Mouse (Mus musculus): Measurements from ENCODE around the gene Rgl2. TPM values are rescaled to one million over a fixed set of nuclear protein-coding genes. Genes with fewer than 3 reads are reported as not detected.
"Not testable (repeated sequence)": the region's sequence is repeated elsewhere in the genome, so short reads cannot be mapped to it uniquely, and the experiment has no call there.

Rgl2 gene
- polyA plus RNA-seq, 1 experiment from 2014 or later = 64.4 TPM

- WGBS = 69% methylated on average over 4 of the region's 4 CpGs
- H3K4me1 ChIP-seq; H3K27ac ChIP-seq (replicated peaks): not testable (repeated sequence)
These were observed 31.1 kb upstream of the Rgl2 start for GRCm38 (mm10) chr17:33898193-33898592.

GRCm38 (mm10) chr17:33899642-33900041 is 29.7 kb upstream of the Rgl2 start:
- Histone ChIP-seq H3K4me1 (no peaks in the 10 kb centered on the region), H3K9me3 (replicated peaks) (no peaks in the 10 kb centered on the region), H3K36me3 (no peaks in the 10 kb centered on the region), H3K4me3 (replicated peaks) (no peak overlapping the region), H3K27ac (replicated peaks) (no peak overlapping the region), H3K9ac (no peak overlapping the region), H3K4me2 (replicated peaks) (no peak overlapping the region), H3K27me3 (no peaks in the 10 kb centered on the region)
- 68% methylated on average over 4 of the region's 4 CpGs for WGBS
- no peak for ATAC-seq (ENCODE audit: insufficient number of reproducible peaks, low FRiP score, low TSS enrichment, low read depth)

More at GRCm38 (mm10) chr17:33898193-33898592, 31.1 kb upstream of the Rgl2 start:
- not testable (repeated sequence) for H3K4me2 ChIP-seq (replicated peaks); H3K9me3 ChIP-seq (replicated peaks); H3K36me3 ChIP-seq; H3K9ac ChIP-seq; H3K27me3 ChIP-seq; ATAC-seq (ENCODE audit: insufficient number of reproducible peaks, low FRiP score, low TSS enrichment, low read depth); H3K4me3 ChIP-seq (replicated peaks)

GRCm38 (mm10) chr17:33900281-33900988 is 28.9 kb upstream of the Rgl2 start:
- ATAC-seq (ENCODE audit: insufficient number of reproducible peaks, low FRiP score, low TSS enrichment, low read depth) = no peak
- Histone ChIP-seq H3K4me1 (no peaks in the 10 kb centered on the region), H3K27ac (replicated peaks) (no peak overlapping the region), H3K36me3 (no peaks in the 10 kb centered on the region), H3K4me3 (replicated peaks) (no peak overlapping the region), H3K4me2 (replicated peaks) (no peak overlapping the region), H3K27me3 (no peaks in the 10 kb centered on the region), H3K9ac (no peak overlapping the region), H3K9me3 (replicated peaks) (no peaks in the 10 kb centered on the region)
- WGBS = 66% methylated on average over 7 of the region's 7 CpGs

- no peaks in the 10 kb centered on the region for H3K36me3 ChIP-seq
- H3K27ac ChIP-seq (replicated peaks) = no peak overlapping the region
- WGBS = 77% methylated on average over 4 of the region's 4 CpGs
- H3K4me1 ChIP-seq = no peaks in the 10 kb centered on the region
- no peak overlapping the region for H3K4me2 ChIP-seq (replicated peaks)
- ATAC-seq (ENCODE audit: insufficient number of reproducible peaks, low FRiP score, low TSS enrichment, low read depth) = no peak
- no peak overlapping the region for H3K4me3 ChIP-seq (replicated peaks)
- no peak overlapping the region for H3K9ac ChIP-seq
- H3K9me3 ChIP-seq (replicated peaks) = no peaks in the 10 kb centered on the region
- no peaks in the 10 kb centered on the region for H3K27me3 ChIP-seq
These were observed 28.4 kb upstream of the Rgl2 start for GRCm38 (mm10) chr17:33900989-33901314.

- H3K27me3 ChIP-seq = no peaks in the 10 kb centered on the region
- H3K9me3 ChIP-seq (replicated peaks) = no peaks in the 10 kb centered on the region
- H3K4me3 ChIP-seq (replicated peaks) = no peak overlapping the region
- WGBS = 62% methylated on average over 4 of the region's 4 CpGs
- ATAC-seq (ENCODE audit: insufficient number of reproducible peaks, low FRiP score, low TSS enrichment, low read depth) = no peak
- H3K4me1 ChIP-seq = no peaks in the 10 kb centered on the region
- H3K27ac ChIP-seq (replicated peaks) = no peak overlapping the region
- no peak overlapping the region for H3K4me2 ChIP-seq (replicated peaks)
- H3K36me3 ChIP-seq = no peaks in the 10 kb centered on the region
- no peak overlapping the region for H3K9ac ChIP-seq
These were observed 27.7 kb upstream of the Rgl2 start for GRCm38 (mm10) chr17:33901653-33902052.

- no peak overlapping the region for H3K27ac ChIP-seq (replicated peaks)
- no peaks in the 10 kb centered on the region for H3K36me3 ChIP-seq
- H3K9me3 ChIP-seq (replicated peaks) = no peaks in the 10 kb centered on the region
- no peak overlapping the region for H3K4me3 ChIP-seq (replicated peaks)
- no peak overlapping the region for H3K4me2 ChIP-seq (replicated peaks)
- no peak for ATAC-seq (ENCODE audit: insufficient number of reproducible peaks, low FRiP score, low TSS enrichment, low read depth)
- H3K9ac ChIP-seq = no peak overlapping the region
- H3K27me3 ChIP-seq = no peaks in the 10 kb centered on the region
- H3K4me1 ChIP-seq = no peaks in the 10 kb centered on the region
- 74% methylated on average over 4 of the region's 4 CpGs for WGBS
These were observed 27.3 kb upstream of the Rgl2 start for GRCm38 (mm10) chr17:33902079-33902478.

- H3K4me1 ChIP-seq = no peaks in the 10 kb centered on the region
These were observed 26.9 kb upstream of the Rgl2 start for GRCm38 (mm10) chr17:33902491-33902890.

GRCm38 (mm10) chr17:33903911-33904651 is 25.3 kb upstream of the Rgl2 start:
- WGBS = 59% methylated on average over 6 of the region's 6 CpGs
- H3K4me2 ChIP-seq (replicated peaks); H3K9ac ChIP-seq; H3K4me1 ChIP-seq; H3K27ac ChIP-seq (replicated peaks); H3K27me3 ChIP-seq; H3K36me3 ChIP-seq; ATAC-seq (ENCODE audit: insufficient number of reproducible peaks, low FRiP score, low TSS enrichment, low read depth); H3K9me3 ChIP-seq (replicated peaks); H3K4me3 ChIP-seq (replicated peaks): not testable (repeated sequence)

More at GRCm38 (mm10) chr17:33902491-33902890, 26.9 kb upstream of the Rgl2 start:
- Histone ChIP-seq H3K9me3 (replicated peaks) (no peaks in the 10 kb centered on the region), H3K36me3 (no peaks in the 10 kb centered on the region), H3K27me3 (no peaks in the 10 kb centered on the region), H3K9ac (no peak overlapping the region), H3K27ac (replicated peaks) (no peak overlapping the region), H3K4me3 (replicated peaks) (no peak overlapping the region), H3K4me2 (replicated peaks) (no peak overlapping the region)
- 80% methylated on average over 7 of the region's 7 CpGs for WGBS
- no peak for ATAC-seq (ENCODE audit: insufficient number of reproducible peaks, low FRiP score, low TSS enrichment, low read depth)

GRCm38 (mm10) chr17:33904835-33905234 is 24.5 kb upstream of the Rgl2 start, which contains the start of gene Platr17:
Gene Platr17, plus strand, starts transcription at chr17:33905135.
- H3K9ac ChIP-seq; H3K4me2 ChIP-seq (replicated peaks); H3K27ac ChIP-seq (replicated peaks); ATAC-seq (ENCODE audit: insufficient number of reproducible peaks, low FRiP score, low TSS enrichment, low read depth); H3K9me3 ChIP-seq (replicated peaks); H3K27me3 ChIP-seq; H3K4me1 ChIP-seq; H3K4me3 ChIP-seq (replicated peaks); H3K36me3 ChIP-seq: not testable (repeated sequence)
- 26% methylated on average over 3 of the region's 4 CpGs for WGBS

GRCm38 (mm10) chr17:33908331-33909076 is 20.8 kb upstream of the Rgl2 start:
- peaks cover 25% of the 10 kb centered on the region for H3K36me3 ChIP-seq
- H3K9ac ChIP-seq = peak overlapping the region; percentile 57
- peak; percentile 47 for ATAC-seq (ENCODE audit: insufficient number of reproducible peaks, low FRiP score, low TSS enrichment, low read depth)
- H3K27me3 ChIP-seq = no peaks in the 10 kb centered on the region
- H3K4me3 ChIP-seq (replicated peaks) = peak overlapping the region; percentile 96
- H3K9me3 ChIP-seq (replicated peaks) = no peaks in the 10 kb centered on the region
- peak overlapping the region; percentile 93 for H3K27ac ChIP-seq (replicated peaks)
- peak overlapping the region; percentile 88 for H3K4me2 ChIP-seq (replicated peaks)
- peaks cover 28% of the 10 kb centered on the region for H3K4me1 ChIP-seq
- WGBS = under 1% methylated on average over 44 of the region's 44 CpGs

- Histone ChIP-seq H3K27me3 (no peaks in the 10 kb centered on the region), H3K9me3 (replicated peaks) (no peaks in the 10 kb centered on the region), H3K9ac (peak within 1 kb of the TSS; percentile 83), H3K36me3 (peaks cover 32% of the 10 kb centered on the region), H3K4me1 (peaks cover 28% of the 10 kb centered on the region), H3K4me2 (replicated peaks) (peak within 1 kb of the TSS; percentile 88), H3K4me3 (replicated peaks) (peak within 1 kb of the TSS; percentile 96), H3K27ac (replicated peaks) (peak within 1 kb of the TSS; percentile 93)
- under 1% methylated on average over 68 of the region's 68 CpGs for WGBS
- ATAC-seq (ENCODE audit: insufficient number of reproducible peaks, low FRiP score, low TSS enrichment, low read depth) = peak; percentile 97
These were observed 20.1 kb upstream of the Rgl2 start, which contains the start of gene Daxx for GRCm38 (mm10) chr17:33909077-33909868. Gene Daxx, plus strand, starts transcription at chr17:33909414.

Measured in embryonic facial prominence, embryonic 15.5 days (tissue).